Mouse (Mus musculus): ENCODE data around the gene 1110017D15Rik.

DNA sequence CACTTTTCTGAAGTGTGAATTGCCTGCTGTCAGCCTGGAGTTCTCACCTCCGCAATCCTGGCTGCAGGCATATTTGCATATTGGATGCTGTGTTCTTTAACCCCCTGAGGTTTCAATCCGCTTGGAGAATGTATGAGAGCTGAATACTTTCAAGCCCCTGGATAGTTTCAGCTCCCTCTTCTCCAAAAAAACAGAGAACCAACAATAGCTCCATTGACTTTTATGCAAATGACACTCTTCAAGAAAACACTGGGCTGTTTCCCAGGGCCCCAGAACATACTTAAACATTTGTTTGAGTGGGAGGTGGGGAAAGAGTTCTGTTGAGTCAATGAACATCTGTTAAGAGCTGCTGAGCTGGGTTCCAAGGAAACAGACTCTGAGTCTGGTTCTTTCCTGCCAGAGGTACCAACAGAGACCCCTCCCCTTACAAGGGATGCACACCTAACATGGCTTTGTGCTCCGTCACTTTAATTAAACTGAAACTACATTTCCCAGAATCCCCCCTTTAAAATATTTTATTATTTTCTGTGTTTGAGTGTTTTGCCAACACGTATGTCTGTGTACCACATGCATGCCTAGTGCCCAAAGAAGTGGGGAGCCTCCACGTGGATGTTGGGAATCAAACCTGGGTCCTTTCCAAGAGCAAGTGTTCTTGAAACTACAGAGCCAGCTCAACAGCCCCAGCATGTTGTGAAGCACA is 46.3 kb downstream of the 1110017D15Rik start:
- no peak for TF ChIP-seq CTCF (IDR thresholded peaks at IDR 0.05; ENCODE audit: insufficient read depth, low read length)
- TF ChIP-seq POLR2A (IDR thresholded peaks at IDR 0.05; ENCODE audit: borderline replicate concordance, extremely low read depth, low read depth, low read length), result no peak

Data from lung, adult 2 months (tissue).